Mouse (Mus musculus) testis, adult 2 months (tissue): ENCODE measurements at regions not wholly inside any gene's neighbourhood (a gene's known extent, or its start where the extent isn't known, plus 50 kb on each side); places are given as distances from the start of the nearest gene placed in this dataset.

Source experiments
- H3K27ac ChIP-seq: fragments of 200-500 bp; 2 replicates; pipeline ENCODE4 v1.5.1; 2012; ENCODE audit warnings: low read depth, low read length; ENCODE audit not compliant: control insufficient read depth, insufficient read depth
- H3K27me3 ChIP-seq: fragments of 200-500 bp; 2 replicates; pipeline ENCODE4 v1.6.1; 2012; ENCODE audit warnings: mild to moderate bottlenecking, low read length, moderate library complexity; ENCODE audit not compliant: control insufficient read depth, insufficient read depth
- H3K36me3 ChIP-seq: fragments of 200-500 bp; 2 replicates; pipeline ENCODE4 v1.6.1; 2012; ENCODE audit warnings: mild to moderate bottlenecking, low read length; ENCODE audit not compliant: control insufficient read depth, insufficient read depth
- H3K4me1 ChIP-seq: fragments of 200-500 bp; 2 replicates; pipeline ENCODE4 v1.6.1; 2012; ENCODE audit warnings: low read length; ENCODE audit not compliant: control insufficient read depth, insufficient read depth
- H3K4me3 ChIP-seq: fragments of 200-500 bp; 2 replicates; pipeline ENCODE4 v1.5.1; 2012; ENCODE audit warnings: low read depth, mild to moderate bottlenecking, low read length, moderate library complexity, mixed read lengths; ENCODE audit not compliant: control insufficient read depth
- CTCF ChIP-seq: fragments of 200-500 bp; IDR thresholded peaks from 2 replicates; pipeline ENCODE4 v1.5.1; 2012; ENCODE audit warnings: low read depth, mild to moderate bottlenecking, inconsistent platforms, low read length, moderate library complexity; ENCODE audit not compliant: control insufficient read depth, insufficient read depth, insufficient replicate concordance
- POLR2A ChIP-seq: fragments of 200-500 bp; IDR thresholded peaks from 2 replicates; pipeline ENCODE4 v1.6.1; 2012; ENCODE audit warnings: low read depth, mild to moderate bottlenecking, inconsistent platforms, low read length, moderate library complexity; ENCODE audit not compliant: control insufficient read depth

DNA sequence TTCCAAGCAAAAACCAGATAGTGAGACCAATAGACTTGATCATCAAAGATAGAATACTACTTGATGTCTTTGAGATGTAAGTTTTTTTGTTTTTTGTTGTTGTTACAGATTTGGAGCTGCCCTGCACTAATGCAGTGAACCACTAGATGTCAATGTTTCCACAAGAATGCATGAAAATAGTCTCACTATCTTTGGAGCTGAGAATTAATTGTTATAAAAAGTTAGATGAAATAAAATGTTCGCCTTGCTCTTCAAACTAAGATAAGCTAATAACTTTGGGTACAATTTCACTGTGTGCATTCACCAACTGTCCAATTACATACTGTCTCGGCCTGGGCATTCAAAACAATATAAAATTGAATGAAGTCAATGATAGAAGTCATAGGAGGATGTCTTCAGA, 223.2 kb upstream of the Agtr1b start:
- no peaks in the 10 kb centered on the region for H3K4me1 ChIP-seq

DNA sequence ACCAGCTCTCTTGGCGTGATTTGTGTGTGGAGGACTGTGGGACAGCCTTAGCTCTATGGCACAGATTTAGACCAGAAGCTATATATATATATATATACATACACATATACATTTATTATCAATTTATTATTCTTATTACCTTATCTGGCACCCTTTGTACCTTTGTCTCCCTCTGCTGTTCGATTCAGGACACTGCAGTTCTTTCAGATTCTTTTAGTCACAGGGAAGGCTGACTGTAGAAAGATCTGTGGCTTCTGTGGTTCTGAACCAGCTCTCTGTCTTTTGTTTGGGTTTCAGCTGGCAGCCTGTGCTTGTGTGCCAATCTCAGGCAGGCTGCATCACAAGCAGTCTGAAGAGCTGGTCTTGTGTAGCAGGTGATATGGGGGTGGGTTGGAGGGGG, 184.6 kb upstream of the Agtr1b start:
- Histone ChIP-seq H3K27me3 (no peaks in the 10 kb centered on the region), H3K27ac (no peak overlapping the region), H3K4me1 (no peaks in the 10 kb centered on the region), H3K4me3 (no peak overlapping the region), H3K36me3 (no peaks in the 10 kb centered on the region)
- TF ChIP-seq POLR2A (no peak), CTCF (no peak)

More for the DNA sequence above, 223.2 kb upstream of the Agtr1b start:
- H3K27ac ChIP-seq: no peak overlapping the region
- H3K4me3 ChIP-seq: no peak overlapping the region
- H3K27me3 ChIP-seq: no peaks in the 10 kb centered on the region
- no peak for TF ChIP-seq POLR2A
- no peak for TF ChIP-seq CTCF
- H3K36me3 ChIP-seq: no peaks in the 10 kb centered on the region

GRCm38 (mm10) chr3:20543991-20544390, 177.0 kb upstream of the Agtr1b start:
- TF ChIP-seq CTCF (no peak), POLR2A (no peak)
- H3K36me3 ChIP-seq: no peaks in the 10 kb centered on the region
- no peaks in the 10 kb centered on the region for H3K4me1 ChIP-seq

GRCm38 (mm10) chr3:20538492-20539004, 171.6 kb upstream of the Agtr1b start:
- TF ChIP-seq POLR2A (no peak), CTCF (no peak)
- no peaks in the 10 kb centered on the region for H3K36me3 ChIP-seq
- no peaks in the 10 kb centered on the region for H3K4me1 ChIP-seq
- no peaks in the 10 kb centered on the region for H3K27me3 ChIP-seq
- no peak overlapping the region for H3K27ac ChIP-seq
- no peak overlapping the region for H3K4me3 ChIP-seq

More at GRCm38 (mm10) chr3:20543991-20544390, 177.0 kb upstream of the Agtr1b start:
- no peak overlapping the region for H3K4me3 ChIP-seq
- H3K27me3 ChIP-seq: no peaks in the 10 kb centered on the region
- H3K27ac ChIP-seq: no peak overlapping the region

DNA sequence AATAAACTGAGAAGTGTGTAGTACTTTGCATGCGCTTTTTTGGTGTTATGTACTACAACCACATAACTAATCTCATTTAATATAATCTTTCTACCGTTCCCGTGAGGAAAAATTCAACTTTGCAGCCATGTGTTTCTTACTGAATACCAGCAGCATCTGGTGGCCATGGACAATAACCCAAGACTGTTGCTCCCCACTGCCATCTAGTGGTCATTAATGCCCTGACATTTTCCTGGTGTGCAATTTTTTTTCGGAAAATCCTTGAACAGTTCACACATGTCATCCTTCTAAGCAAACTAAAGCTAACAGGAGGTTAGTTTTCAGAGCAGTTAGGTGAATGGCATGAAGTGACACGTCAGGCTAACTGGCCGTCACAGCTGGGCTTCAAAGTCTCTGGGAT, 153.8 kb upstream of the Agtr1b start:
- H3K36me3 ChIP-seq: no peaks in the 10 kb centered on the region
- TF ChIP-seq POLR2A (no peak), CTCF (no peak)

DNA sequence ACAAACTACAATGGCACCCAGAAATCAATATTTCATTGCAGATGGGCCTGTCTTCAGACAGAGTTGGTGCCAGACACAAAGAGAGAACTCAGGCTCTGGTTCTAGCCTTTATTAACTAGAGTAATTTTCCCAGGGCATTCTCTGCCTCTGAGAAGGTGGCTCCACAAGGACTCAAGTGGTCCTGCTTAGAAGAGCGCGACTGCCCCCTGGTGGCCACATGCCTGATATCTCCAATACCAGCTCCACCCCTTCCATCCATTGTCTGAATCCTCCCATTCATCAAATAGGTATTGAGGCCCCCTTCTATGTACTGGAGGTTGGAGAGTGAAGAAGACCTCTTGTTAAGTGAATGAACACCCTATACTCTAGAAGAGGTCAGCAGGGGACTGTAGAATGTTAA, 142.2 kb upstream of the Agtr1b start:
- H3K4me1 ChIP-seq: peaks cover 2% of the 10 kb centered on the region; the same call in 1 of the 2 replicates
- TF ChIP-seq CTCF (peak; percentile 75; the same call in 1 of the 2 replicates), POLR2A (no peak)

More for the DNA sequence above, 153.8 kb upstream of the Agtr1b start:
- Histone ChIP-seq H3K4me1 (no peaks in the 10 kb centered on the region), H3K4me3 (no peak overlapping the region), H3K27me3 (no peaks in the 10 kb centered on the region), H3K27ac (no peak overlapping the region)

GRCm38 (mm10) chr3:20505546-20505945, 138.6 kb upstream of the Agtr1b start:
- Histone ChIP-seq H3K27ac (peak overlapping the region; percentile 85), H3K4me3 (peak overlapping the region; percentile 84), H3K27me3 (no peaks in the 10 kb centered on the region), H3K36me3 (no peaks in the 10 kb centered on the region; the same call in 1 of the 2 replicates), H3K4me1 (peaks cover 2% of the 10 kb centered on the region; the same call in 1 of the 2 replicates)
- no peak for TF ChIP-seq POLR2A
- TF ChIP-seq CTCF: no peak

More for the DNA sequence above, 142.2 kb upstream of the Agtr1b start:
- Histone ChIP-seq H3K27ac (no peak overlapping the region), H3K27me3 (no peaks in the 10 kb centered on the region), H3K36me3 (no peaks in the 10 kb centered on the region; the same call in 1 of the 2 replicates), H3K4me3 (no peak overlapping the region)
